ENCODE assay signal across 10 mouse cellular contexts in genomic region chr4:90170890-90171483, GRCm38 (mm10). TPM values are rescaled to one million over a fixed set of nuclear protein-coding genes. Genes with fewer than 3 reads are reported as not detected.
DNase-seq lines count a peak whose midpoint lies in the region; ATAC-seq lines count a peak whose summit lies in the region.
"Had no signal": no experiment of that assay in that cellular context is flagged by ENCODE, and none has a peak within 500 bp of the region (broad histone marks: within the 10 kb centered on the region; RNA-seq: fewer than 3 reads in every experiment).

No protein-coding gene starts in this region.

- peak; percentile 16 for DNase-seq in left cerebral cortex, adult 11 months (ENCODE audit: low spot score)
- DNase-seq in left cerebral cortex, postnatal 36 days (ENCODE audit: low spot score in 2 of 2) = no peak
- DNase-seq in Muller cell, postnatal 12 days (ENCODE audit: inconsistent ontology term) = peak; percentile 17
- peak; percentile 40 for DNase-seq in embryonic facial prominence, embryonic 14.5 days (ENCODE audit: low spot score)
- peak; percentile 85 for DNase-seq in midbrain, embryonic 14.5 days
- no peak for DNase-seq in adrenal gland, postnatal 36 days
- no peak for DNase-seq in cerebellum, adult 11-12 months
- DNase-seq in kidney, adult 9 months = no peak

- no peaks in the 10 kb centered on the region for H3K4me1 ChIP-seq in embryonic facial prominence, embryonic 14.5 days (ENCODE audit: control insufficient read depth, insufficient read depth, low read length)
- H3K4me1 ChIP-seq in midbrain, embryonic 14.5 days (ENCODE audit: control insufficient read depth, insufficient read depth, low read length) = no peaks in the 10 kb centered on the region

- intact Hi-C loops in left cerebral cortex, postnatal 36 days (cut with DNase I) = no loop called here

- H3K9ac ChIP-seq in embryonic facial prominence, embryonic 14.5 days (ENCODE audit: low read depth, low read length) = no peak overlapping the region
- no peak overlapping the region for H3K9ac ChIP-seq in midbrain, embryonic 14.5 days (replicated peaks; ENCODE audit: low read length)

- WGBS in embryonic facial prominence, embryonic 14.5 days = 74% methylated on average over 3 of the region's 3 CpGs
- 80% methylated on average over 3 of the region's 3 CpGs for WGBS in midbrain, embryonic 14.5 days

- no peak for ATAC-seq in embryonic facial prominence, embryonic 14.5 days (ENCODE audit: low read depth)
- no peak; the same call in 1 of the 2 replicates for ATAC-seq in midbrain, embryonic 14.5 days (ENCODE audit: low FRiP score, low TSS enrichment)

- no peak overlapping the region for H3K27ac ChIP-seq in embryonic facial prominence, embryonic 14.5 days (replicated peaks; ENCODE audit: low read depth, low read length)
- H3K27ac ChIP-seq in midbrain, embryonic 14.5 days (replicated peaks; ENCODE audit: low read depth, low read length) = no peak overlapping the region

- H3K27me3 ChIP-seq in embryonic facial prominence, embryonic 14.5 days (replicated peaks; ENCODE audit: control insufficient read depth, insufficient read depth, low read length) = no peaks in the 10 kb centered on the region
- no peaks in the 10 kb centered on the region for H3K27me3 ChIP-seq in midbrain, embryonic 14.5 days (ENCODE audit: control insufficient read depth, insufficient read depth, low read length)

- no peaks in the 10 kb centered on the region for H3K36me3 ChIP-seq in embryonic facial prominence, embryonic 14.5 days (ENCODE audit: control insufficient read depth, insufficient read depth, low read length)
- no peaks in the 10 kb centered on the region for H3K36me3 ChIP-seq in midbrain, embryonic 14.5 days (ENCODE audit: control insufficient read depth, insufficient read depth, low read length)

- H3K4me2 ChIP-seq in embryonic facial prominence, embryonic 14.5 days (ENCODE audit: low read depth, low read length) = no peak overlapping the region
- no peak overlapping the region for H3K4me2 ChIP-seq in midbrain, embryonic 14.5 days (ENCODE audit: low read length)

- H3K4me3 ChIP-seq in embryonic facial prominence, embryonic 14.5 days (ENCODE audit: low read depth, low read length) = no peak overlapping the region
- H3K4me3 ChIP-seq in midbrain, embryonic 14.5 days (replicated peaks; ENCODE audit: low read depth, low read length) = no peak overlapping the region

- H3K9me3 ChIP-seq in embryonic facial prominence, embryonic 14.5 days (ENCODE audit: control insufficient read depth, low read length) = no peaks in the 10 kb centered on the region
- no peaks in the 10 kb centered on the region for H3K9me3 ChIP-seq in midbrain, embryonic 14.5 days (ENCODE audit: control insufficient read depth, low read length)

RNA-seq across cellular contexts. Expression of gene Zfp352, which starts 47.6 kb away (rescaled TPM):
- not detected for total RNA-seq in left cerebral cortex, postnatal 36 days (2021)
- not detected in 2 replicates for polyA plus RNA-seq in embryonic facial prominence, embryonic 14.5 days (2014; fragmentation: Nextera tagmentation; extraction: Ambion mirVana)
- not detected in 2 replicates for polyA plus RNA-seq in midbrain, embryonic 14.5 days (2014; fragmentation: Nextera tagmentation; extraction: Ambion mirVana)
- total RNA-seq in adrenal gland, postnatal 36 days (2021) = not detected
- polyA plus RNA-seq: heart, embryonic 16.5 days; limb, embryonic 14.5 days had no signal

Comparison
In these comparisons a context has a peak if more than half of its experiments do, and no peak if none do; other contexts are left out.
1. DNase-seq: peak in left cerebral cortex, adult 11 months (single experiment), Muller cell, postnatal 12 days (single experiment), embryonic facial prominence, embryonic 14.5 days (single experiment) and midbrain, embryonic 14.5 days (single experiment); none in left cerebral cortex, postnatal 36 days (0 of 2), adrenal gland, postnatal 36 days (0 of 2), cerebellum, adult 11-12 months (single experiment) and kidney, adult 9 months (single experiment).